Mouse (Mus musculus) Muller cell, postnatal 12 days (primary cell): ENCODE measurements around the gene Ntng2.

ENCODE experiments used
- DNase-seq: peaks from one replicate; pipeline ENCODE4 v3.0.0-alpha.2; 2015; ENCODE audit errors: inconsistent ontology term

The Ntng2 gene

DNA sequence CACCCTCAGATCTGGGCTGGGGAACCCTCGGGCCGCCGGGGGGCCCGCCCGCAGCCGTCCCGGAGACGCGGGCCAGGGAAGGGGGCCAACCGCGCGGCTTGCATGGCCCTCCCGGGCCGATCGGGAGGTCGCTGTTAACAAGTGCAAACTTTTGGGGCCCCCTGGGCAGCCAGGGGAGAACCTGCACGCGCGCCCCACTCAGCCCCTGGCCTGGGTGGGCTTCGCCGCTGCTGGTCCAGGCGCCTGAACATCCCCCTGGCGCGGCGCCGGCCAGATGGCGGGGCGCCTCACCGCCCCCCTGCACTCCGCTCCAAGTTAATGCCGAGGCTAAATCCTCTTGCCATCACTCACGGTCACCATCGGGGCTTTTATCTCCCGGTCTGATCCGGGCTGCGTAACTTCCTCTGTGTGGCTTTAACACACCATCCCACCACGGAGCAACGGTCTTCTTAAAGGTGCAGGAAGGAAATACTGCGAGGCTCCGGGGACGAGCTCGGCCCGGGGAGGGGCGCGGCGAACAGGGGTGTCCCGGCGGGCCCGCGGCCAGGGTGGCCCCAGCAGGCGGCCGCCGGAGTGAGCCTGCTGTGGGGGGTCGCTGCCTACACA, at the start of gene Ntng2:
TSS of gene Ntng2 (minus strand) at position 407 of the 606 bp plus-strand sequence.
- DNase-seq: no peak

DNA sequence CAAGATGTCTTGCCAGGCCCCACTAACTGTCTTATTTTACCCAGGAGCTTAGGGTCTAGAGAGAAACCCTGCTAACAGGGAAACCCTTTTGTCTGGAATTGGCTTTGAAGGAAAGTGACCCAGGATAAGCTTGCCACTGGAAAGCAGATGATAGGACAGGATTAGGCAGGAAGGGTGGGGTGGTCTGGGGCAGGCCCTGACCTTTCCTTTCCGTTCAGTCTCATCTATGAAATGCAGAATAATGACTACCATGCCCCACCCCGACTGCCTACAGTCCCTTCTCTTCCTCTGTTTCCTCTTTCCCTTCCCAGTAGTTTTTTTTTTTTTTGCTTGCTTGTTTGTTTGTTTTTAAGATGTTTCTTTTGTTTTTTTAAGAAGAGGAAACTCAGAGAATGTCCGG, 42.8 kb upstream of the Ntng2 start:
- no peak for DNase-seq

DNA sequence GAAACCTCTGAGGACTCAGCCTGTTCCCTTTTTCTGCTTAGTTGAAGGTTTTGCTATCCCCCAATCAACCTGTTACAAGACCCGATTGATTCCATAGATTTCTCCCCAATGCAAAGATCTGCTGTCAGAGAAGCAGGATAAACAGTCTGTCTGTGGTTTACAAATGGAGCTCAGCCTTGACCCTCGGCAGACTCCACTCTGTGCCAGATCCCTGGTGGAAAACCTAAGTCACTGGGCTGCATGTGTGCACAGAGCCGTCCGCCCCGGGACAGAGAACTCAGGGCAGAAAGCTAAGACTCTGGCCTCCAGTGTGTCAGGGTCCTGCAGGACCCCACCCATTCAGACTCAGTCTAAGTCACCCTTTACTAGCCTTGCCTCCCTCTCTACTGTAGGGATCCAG, 34.8 kb upstream of the Ntng2 start:
- no peak for DNase-seq

DNA sequence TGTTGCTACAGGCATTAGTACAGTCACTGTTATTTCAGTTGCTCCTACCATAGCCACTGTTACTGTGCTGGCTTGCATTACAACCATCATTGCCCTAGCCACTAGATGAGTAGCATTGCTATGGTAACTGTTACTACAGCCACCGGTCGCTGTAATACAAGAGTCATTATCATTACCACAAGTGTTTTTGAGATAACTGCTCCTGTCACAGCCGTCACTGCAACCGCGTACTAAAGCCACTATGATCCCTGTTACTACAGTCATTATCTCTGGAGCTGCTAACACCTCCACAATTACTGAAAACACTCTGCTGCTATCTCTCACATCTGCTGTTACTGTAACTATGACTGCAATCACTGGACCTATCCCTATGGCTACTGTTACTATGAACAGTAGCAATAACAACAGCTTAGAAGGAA, 24.9 kb upstream of the Ntng2 start:
- no peak for DNase-seq

DNA sequence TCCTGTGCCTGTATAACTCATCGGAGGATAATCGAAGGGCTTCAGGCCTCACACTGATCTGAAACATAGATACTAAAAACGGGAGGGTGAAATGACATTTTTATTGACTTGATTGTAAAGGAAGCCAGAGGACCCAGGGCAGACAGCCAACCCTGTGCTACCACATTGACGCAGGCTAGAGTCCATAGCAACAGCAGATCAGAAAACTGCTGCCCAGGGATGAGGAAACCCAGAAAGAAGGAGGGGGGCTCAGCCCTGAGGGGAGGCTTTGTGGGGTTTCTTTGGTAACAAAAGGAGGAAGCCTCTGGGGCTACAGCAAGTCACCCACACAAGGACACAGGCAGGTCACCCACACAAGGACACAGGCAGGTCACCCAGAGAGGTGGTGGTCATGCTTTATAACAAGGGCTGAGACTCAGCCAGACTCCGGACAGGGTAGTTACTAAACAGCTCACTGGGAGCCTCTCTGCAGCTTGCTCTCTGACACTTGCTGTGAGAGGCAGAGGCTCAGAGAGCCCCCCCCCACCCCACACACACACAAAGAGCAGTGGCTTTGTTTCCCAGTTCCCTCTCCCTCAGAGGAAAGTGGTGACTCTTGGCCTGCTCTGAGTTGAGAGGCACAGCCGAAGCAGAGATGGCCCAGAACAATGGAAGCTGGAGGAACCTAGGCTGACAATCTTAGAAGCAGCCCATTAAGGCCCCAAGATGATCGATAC, 19.2 kb upstream of the Ntng2 start:
- peak; percentile 57 for DNase-seq

DNA sequence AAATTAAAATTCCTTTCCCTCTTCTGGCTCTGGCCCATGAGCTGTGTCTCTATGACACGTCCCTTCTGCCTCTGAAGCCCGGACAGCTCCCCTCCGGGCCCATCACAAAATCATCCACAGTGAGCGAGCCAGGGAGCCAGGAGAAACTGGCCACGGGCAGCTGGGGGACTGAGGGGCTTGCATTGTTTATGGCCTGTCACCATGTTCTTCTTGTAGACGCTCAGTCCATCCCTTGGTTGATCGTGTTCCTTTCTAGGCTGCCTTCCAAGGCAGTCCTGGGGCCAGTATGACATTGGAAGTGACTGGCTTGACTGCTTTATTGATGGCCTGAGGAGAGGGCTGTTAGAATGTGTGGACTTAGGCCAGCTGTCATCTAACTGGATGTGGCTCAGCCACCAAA, 18.3 kb upstream of the Ntng2 start:
- DNase-seq: no peak

DNA sequence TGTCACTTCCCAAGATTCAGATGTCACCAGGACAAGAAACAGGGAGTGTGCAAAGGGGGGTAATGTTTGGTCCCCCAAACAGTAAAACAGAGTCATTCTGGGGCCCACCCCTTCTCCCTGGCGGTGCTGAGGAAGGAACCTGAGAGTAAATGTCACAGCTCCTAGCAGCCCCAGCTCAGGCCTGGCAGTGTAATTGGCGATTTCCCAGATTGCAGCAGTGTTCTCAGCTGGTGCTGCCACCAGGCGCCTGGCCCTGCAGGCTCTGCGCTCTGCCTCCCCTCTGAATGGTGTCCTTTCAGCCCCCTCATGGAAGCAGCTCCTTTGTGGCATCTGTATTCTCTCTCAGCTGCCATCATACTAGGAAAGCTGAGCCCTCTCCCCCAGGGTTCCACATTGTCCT, 14.0 kb upstream of the Ntng2 start:
- DNase-seq: no peak

DNA sequence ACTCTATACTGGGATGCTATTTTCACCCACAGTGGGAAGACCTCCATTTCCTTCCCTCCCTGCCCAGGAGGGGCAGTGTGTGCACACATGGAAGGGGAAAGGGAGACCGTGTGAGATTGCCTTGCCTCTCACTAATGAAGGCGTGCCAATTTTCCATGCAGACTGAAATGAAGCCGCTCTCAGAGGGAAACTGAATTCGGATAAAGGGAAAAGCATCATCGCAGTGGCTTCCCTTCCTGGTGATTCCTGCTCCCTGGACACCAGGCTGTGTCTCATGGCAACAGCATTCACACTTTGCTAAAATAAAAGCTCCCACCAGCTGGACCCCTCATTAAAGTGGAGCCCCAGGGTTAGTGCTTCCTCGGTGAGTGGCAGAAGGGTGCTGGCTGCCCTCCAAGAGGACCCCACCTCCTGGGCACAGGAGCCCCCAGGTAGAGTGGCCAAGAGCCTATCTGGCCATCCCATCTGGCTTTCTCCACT, 9.7 kb upstream of the Ntng2 start:
- DNase-seq: no peak

DNA sequence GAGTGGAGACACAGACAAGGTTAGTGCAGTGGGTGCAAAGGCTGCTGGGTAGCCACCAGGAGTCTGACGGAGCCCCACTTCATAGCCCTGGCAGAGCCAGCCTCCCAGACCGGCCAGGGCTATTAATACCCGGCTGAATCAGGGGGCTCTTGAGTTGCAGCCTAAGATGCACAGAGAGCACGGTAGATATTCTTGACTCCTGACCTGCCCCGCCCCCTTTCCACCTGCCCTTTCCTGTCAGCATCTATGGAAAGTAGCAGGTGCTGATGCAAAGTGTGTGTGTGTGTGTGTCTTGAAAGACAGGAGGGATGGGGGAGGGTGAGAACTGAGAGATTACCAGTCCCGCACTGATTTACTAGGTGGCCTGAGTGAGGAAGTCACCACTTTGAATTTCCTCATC, 8.3 kb upstream of the Ntng2 start:
- no peak for DNase-seq

DNA sequence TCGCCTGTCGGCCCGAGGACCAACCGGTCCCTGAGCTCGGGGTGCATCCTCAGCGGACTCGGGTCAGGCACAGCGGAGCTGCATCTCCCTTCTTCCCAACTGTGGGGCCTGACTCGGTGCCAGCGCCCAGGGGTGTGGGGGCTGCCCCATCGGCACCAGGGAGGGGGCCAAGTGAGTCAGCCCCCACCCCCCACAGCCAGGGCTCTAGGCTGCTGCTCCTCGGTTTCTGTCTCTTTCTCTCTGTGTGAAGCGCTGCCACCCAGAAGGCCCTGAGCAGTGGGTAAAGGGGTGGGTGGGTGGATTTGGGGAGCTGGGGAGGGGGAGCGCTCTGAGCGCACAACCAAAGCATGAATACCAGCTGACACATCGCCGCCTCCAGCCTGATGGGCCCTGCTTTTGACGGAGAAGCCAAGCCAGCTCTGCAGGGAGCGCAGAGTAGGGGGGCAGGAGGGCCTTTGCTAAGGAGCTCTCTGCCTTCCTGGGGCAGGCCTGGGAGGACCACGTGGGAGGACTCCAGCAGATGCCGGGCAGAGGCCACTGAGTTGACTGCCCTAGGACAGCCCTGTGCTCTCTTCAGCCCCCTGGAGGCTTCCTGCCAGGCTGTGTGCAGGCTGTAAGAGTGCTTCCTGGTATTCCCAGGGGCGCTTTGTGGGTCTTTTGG, 530 bp upstream of the Ntng2 start:
- DNase-seq: peak; percentile 70

DNA sequence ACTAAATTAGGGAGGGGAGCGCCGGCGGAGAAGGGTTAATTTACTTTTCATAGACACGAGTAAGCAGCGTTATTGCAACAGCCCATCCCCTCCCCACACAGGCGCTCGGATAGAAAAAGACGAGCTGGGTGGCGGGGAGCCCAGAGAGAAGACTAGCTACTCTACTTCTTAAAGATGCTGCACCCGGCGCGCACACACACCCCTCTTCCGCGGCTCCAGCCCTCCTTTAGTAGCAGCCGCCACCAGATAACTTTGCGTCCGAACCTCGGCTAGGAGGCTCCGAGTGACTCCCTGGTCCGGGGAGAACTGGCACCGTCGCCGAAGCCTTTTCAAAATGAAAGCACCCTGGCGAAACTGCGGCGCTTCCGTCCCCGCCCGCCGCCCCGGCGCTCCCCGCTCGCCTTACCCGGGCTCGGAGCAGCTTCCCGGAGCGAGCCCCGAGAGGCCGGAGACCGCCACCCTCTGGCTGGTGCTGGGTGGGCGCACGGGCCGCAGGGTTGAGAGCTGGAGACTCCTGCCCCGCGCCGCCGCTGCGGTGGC, 676 bp downstream of the Ntng2 start:
- DNase-seq: peak; percentile 69

DNA sequence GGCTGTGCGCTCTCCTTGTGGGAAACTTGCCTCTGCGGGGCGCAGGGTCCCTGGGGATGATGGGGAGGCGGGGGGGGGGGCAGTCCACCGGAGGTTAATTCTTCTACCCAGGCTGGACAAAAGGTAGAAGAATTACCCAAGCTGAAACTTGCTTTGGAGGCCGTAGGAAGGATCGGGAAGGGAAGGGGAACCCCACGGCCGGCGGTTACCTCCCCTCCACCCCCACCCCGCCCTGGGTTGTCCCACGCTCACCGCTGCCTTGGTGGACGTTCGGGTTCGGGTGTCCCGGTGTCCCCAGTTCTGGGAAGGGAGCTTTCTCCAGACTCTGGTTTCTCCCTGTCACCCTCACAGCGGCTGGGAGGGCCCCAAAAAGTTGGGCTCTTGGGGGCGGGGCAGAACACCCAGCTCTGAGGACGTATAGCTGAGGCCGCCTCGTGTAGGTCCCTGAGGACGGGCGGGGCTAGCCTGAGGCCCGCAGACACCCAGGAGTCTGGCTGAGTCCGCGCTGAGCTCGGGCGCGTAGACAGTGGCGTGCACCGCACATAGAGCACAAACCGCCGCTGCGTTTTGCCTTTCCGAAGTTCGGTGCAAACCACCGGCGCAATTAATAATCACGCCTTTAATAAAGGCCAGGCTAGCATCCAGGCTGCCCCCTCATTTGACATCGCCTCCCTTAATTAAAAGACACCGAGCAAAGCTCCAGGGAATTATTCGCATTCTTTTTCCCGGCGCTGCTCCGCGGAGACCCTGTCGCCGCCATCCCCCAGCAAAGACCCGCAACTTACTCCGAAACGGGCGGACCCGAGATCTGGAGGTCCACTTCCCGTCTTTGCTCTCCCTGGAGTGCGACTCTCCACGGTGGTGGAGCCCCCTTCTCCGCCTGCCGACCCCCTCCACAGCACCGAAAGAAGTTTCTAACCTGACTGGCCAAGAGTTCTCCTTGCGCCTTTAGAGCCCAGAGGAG, 1.4 kb downstream of the Ntng2 start:
- peak; percentile 36 for DNase-seq

DNA sequence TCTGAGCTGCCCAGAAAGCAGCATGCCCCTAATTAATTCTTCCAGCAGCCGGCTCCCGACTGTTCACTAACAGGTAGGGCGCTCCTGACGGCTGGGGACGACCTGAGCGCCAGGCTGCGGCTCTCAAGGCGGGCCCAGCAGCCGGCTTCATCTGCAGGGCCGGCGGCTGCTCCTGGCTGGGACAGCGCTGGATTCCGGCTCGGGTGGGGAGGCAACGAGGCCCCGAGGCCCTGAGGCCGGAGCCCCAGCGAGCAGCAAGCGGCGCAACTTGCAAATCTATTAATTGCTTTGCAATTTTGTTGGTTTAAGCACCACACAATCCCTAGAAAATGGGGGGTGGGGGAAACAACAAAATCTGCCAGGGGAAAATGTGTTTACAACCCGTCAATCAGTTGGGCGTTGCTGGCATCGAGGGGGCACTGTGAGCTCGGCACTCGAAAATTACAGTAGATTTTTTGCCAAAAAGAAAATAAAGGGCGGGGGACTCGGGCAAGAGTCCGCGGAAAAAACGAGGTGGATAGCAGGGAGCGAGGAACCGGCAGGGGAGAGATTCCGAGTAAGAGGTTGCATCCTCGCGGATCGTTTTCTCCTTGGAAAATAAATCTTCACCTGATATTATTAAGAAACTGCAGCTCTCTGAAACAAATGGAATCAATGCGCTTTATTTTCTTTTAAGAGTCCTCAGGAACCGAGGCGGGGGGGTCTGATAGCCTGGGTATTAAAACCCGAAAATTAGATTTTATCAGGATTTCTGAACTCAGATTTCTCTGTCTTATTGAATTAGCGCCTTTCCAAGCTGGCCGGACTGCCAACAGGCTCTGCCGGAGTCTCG, 2.3 kb downstream of the Ntng2 start:
- DNase-seq: peak; percentile 43

DNA sequence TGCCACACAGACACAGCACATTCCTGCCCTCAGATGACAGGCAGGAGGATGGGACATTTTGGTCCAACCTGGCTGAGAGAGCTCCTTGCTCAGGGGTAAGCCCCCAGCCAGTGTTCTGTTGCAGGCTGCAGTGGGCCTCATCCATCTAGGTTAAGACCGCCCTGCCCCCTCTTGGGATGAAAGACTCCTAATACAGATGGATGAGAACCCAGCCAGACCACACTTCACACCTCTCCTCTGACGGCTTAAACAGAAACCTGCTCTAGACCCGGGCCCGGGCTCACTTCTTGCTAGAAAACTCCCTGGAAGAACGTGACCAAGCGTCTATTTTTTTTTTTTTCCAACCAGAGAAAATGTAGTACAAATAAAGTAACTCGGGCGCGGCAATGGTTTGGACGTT, 3.0 kb downstream of the Ntng2 start:
- DNase-seq: no peak

DNA sequence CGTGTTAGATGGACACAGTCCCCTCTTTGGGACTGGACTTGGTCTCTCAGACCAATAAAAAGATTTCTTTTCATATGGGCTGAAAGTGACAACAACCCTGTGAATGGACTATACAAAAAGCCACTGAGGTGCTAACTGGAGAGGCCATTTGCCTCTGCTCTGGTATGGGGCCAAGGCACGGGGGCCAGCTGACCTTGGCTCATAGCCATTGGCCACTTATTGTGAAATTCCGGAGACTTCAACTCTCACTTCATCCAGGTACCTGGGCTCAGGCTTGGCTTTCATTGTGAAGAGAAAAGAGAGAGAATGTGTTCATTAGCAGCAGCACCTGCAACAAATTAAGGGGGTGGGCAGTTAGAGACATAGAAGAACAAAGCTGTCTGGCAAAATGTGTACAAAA, 4.3 kb downstream of the Ntng2 start:
- DNase-seq: no peak

DNA sequence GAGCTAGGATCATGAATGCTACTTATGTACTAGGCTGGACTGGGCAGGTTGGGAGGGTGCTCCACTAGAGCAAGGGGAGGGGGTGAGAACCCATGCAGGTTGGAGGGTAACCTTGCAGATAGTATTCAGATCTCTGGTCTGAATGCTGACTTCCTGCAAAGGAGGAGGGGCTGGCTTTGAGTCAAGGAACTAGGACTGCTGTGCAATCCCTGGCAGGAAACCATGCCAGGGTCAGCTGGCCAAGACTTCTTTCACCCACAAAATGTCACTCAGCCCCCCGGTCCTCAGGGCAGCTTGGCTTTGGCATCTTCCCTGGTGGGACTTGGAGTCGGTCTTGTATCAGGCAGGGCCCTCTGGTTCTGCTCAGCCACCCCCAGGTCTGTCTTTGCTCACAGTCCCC, 5.4 kb downstream of the Ntng2 start:
- DNase-seq: no peak

DNA sequence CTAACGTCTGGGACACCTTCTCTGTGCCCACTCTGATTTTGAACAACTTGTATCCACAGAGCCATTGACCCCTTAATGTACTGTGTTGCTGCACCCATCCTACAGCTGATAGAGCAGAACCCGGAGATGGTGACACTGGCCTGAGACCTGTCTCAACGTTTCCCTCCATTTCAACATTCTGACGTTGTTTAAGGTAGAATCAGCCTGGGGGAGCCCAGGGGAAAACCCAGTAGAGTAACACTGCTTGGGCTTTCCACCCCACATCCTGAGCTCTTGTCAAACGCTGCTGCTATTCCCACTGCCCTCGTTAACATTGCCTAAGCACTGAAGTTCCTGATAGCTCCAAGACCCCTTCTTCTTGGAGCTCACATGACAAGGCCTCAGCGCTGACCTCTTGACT, 5.9 kb downstream of the Ntng2 start:
- no peak for DNase-seq

DNA sequence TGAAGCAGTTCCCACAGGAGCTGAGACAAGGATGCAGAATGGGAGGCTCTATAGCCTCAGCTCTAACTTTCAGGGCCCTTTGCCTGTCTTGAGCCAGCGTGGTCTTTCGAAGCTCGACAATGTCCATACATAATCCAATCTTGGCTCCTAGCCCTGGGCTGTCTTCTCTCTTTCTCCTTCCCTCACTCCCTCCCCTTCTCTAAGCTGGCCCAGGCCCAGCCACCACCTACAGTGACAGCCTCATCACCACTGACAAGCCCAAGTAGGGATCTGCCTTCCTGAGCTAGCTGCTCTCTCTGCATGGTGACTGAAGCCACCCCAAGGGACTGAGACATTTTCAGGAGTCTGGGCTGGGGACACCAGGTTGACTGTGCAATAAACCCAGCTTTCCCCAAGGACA, 6.5 kb downstream of the Ntng2 start:
- DNase-seq: no peak

DNA sequence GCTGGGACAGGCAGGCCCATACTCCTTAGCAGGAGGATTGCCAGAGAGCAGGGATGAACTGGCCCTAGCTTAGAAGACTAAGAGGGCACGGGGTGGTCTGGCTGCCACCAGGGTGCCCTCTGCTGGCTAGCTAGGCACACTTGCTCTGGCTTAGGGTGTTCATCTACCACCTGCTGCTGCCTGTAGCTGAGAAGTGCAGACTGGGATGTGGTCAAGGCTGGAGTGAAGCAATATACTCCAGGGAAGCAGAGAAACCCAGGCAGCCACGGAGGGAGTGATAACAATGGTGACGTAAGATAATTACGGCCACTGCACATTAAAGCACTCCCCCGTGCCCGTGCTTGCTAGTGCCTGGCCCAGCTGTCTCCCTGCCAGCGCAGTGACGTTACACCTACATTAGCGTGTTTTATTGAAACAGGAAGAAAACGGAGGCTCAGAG, 7.4 kb downstream of the Ntng2 start:
- no peak for DNase-seq

DNA sequence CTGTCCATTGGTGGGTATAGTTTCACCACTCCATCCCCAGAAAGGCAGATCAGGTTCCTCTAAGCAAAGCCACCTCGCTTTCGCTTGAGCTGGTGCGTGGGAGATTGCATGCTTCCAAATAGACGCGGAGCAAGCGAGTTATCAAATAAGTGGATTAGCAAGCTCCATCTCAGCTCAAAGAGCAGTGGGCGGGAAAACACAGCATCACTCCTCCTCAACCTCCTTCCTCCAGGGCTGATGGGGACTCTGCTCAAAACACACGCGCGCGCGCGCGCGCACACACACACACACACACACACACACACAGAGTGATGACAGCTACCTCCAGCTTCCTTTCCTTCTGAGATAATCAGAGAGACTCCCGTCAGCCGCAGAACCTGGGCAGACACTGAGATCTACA, 13.5 kb downstream of the Ntng2 start:
- no peak for DNase-seq

DNA sequence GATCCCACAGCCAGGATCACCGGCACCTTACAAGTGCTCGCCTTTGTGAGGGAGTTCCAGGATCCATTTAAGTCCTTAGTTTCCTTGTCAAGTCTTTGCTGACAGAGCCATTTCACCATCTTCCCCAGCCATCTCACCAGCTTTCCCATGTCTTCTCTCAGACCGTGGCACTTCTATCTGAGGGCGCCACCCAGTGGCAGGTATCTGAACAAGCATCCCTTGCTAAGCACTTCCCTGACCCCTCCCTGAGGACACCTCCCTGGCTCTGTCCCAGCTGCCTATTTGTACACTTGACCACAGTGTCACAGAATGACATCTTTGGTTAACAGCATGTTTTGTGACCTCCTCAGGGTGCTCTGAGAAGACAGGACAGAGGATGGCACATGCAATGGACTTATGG, 15.2 kb downstream of the Ntng2 start:
- peak; percentile 70 for DNase-seq
